Mouse (Mus musculus): ENCODE measurements at regions not wholly inside any gene's neighbourhood (a gene's known extent, or its start where the extent isn't known, plus 50 kb on each side); places are given as distances from the start of the nearest gene placed in this dataset.

- no peak for DNase-seq
Observed at GRCm38 (mm10) chr6:111621684-111622480, 651.7 kb upstream of the Lmcd1 start.

- DNase-seq, result no peak
Observed at GRCm38 (mm10) chr6:111622481-111623139, 650.9 kb upstream of the Lmcd1 start.

GRCm38 (mm10) chr6:111623140-111623497 lies 650.4 kb upstream of the Lmcd1 start:
- DNase-seq, result no peak

- DNase-seq, result no peak
Observed at GRCm38 (mm10) chr6:111625501-111625900, 648.1 kb upstream of the Lmcd1 start.

- DNase-seq, result no peak
Observed at GRCm38 (mm10) chr6:111652736-111653135, 620.8 kb upstream of the Lmcd1 start.

GRCm38 (mm10) chr6:111659957-111660356 lies 613.6 kb upstream of the Lmcd1 start:
- DNase-seq, result no peak

GRCm38 (mm10) chr6:111664603-111665002 lies 609.0 kb upstream of the Lmcd1 start:
- no peak for DNase-seq

- no peak for DNase-seq
Observed at GRCm38 (mm10) chr6:111684911-111685310, 588.6 kb upstream of the Lmcd1 start.

GRCm38 (mm10) chr6:111702864-111703263 lies 570.7 kb upstream of the Lmcd1 start:
- DNase-seq, result no peak

GRCm38 (mm10) chr6:111708277-111708676 lies 565.3 kb upstream of the Lmcd1 start:
- DNase-seq, result no peak

GRCm38 (mm10) chr6:111725969-111726368 lies 547.6 kb upstream of the Lmcd1 start:
- DNase-seq, result no peak

GRCm38 (mm10) chr6:111730381-111730780 lies 543.2 kb upstream of the Lmcd1 start:
- no peak for DNase-seq

- DNase-seq, result no peak
Observed at GRCm38 (mm10) chr6:111733926-111734325, 539.6 kb upstream of the Lmcd1 start.

GRCm38 (mm10) chr6:111738983-111739382 lies 534.6 kb upstream of the Lmcd1 start:
- DNase-seq, result no peak

- DNase-seq, result no peak
Observed at GRCm38 (mm10) chr6:111781710-111782481, 491.7 kb upstream of the Lmcd1 start.

- no peak for DNase-seq
Observed at GRCm38 (mm10) chr6:111808611-111809010, 464.9 kb upstream of the Lmcd1 start.

- no peak for DNase-seq
Observed at GRCm38 (mm10) chr6:111813982-111814603, 459.5 kb upstream of the Lmcd1 start.

- no peak for DNase-seq
Observed at GRCm38 (mm10) chr6:111815150-111815549, 458.4 kb upstream of the Lmcd1 start.

- DNase-seq, result no peak
Observed at GRCm38 (mm10) chr6:111820265-111820664, 453.3 kb upstream of the Lmcd1 start.

GRCm38 (mm10) chr6:111844321-111844835 lies 429.2 kb upstream of the Lmcd1 start:
- no peak for DNase-seq

GRCm38 (mm10) chr6:111866101-111866598 lies 407.4 kb upstream of the Lmcd1 start:
- no peak for DNase-seq

GRCm38 (mm10) chr6:111882557-111882956 lies 391.0 kb upstream of the Lmcd1 start:
- DNase-seq, result no peak

GRCm38 (mm10) chr6:111883946-111884345 lies 389.6 kb upstream of the Lmcd1 start:
- DNase-seq, result no peak

Measured in lung, adult 18-20 months (tissue).